Mouse (Mus musculus): ENCODE measurements around the gene Mllt10.

DNA sequence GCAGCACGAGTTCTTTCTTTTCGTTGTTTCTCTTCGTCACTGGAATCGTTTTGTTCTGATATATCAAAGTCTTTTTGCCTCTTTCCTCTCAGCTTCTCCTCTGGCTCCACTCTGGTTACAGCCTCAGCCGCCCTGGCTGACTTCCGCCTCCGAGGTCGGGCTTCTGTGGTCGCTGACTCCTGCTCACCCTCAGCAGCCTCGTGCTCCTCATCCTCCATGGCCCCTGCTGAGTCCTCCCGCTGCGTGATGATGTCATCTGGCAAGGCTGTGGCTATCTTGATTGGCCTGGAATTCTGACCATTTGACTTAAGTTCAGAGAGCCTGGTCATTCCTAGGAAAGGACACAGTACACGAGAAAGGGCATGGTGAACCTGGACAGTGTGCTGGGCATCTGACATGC is 164.5 kb downstream of the Mllt10 start:
- TF ChIP-seq CTCF (IDR thresholded peaks at IDR 0.05; ENCODE audit: control insufficient read depth, insufficient read depth, insufficient read length) (no peak), MAX (IDR thresholded peaks at IDR 0.05) (no peak), MYOD1 (IDR thresholded peaks at IDR 0.05; ENCODE audit: control insufficient read depth, insufficient read length, low read depth) (no peak), MYOG (IDR thresholded peaks at IDR 0.05; ENCODE audit: control insufficient read depth, extremely low read depth, insufficient read length) (no peak), USF1 (IDR thresholded peaks at IDR 0.05; ENCODE audit: low read depth) (no peak), CEBPB (IDR thresholded peaks at IDR 0.05; ENCODE audit: low read depth) (no peak), FOSL1 (IDR thresholded peaks at IDR 0.05; ENCODE audit: insufficient read depth, low read length, poor library complexity, severe bottlenecking) (no peak)
